Mouse (Mus musculus) bone marrow macrophage, adult 2 months (primary cell): ENCODE measurements around the gene Dnajc22. TPM values are rescaled to one million over a fixed set of nuclear protein-coding genes. Genes with fewer than 3 reads are reported as not detected.

Experiments
- H3K27ac ChIP-seq: 2 replicates; pipeline ENCODE4 v1.5.1; 2012; ENCODE audit warnings: low read depth, low read length; ENCODE audit not compliant: insufficient read depth
- H3K4me1 ChIP-seq: 2 replicates; pipeline ENCODE4 v1.6.1; 2012; ENCODE audit warnings: low read length; ENCODE audit not compliant: control insufficient read depth, insufficient read depth
- H3K4me3 ChIP-seq: 2 replicates; pipeline ENCODE4 v1.5.1; 2012; ENCODE audit warnings: mild to moderate bottlenecking, low read length, moderate library complexity; ENCODE audit not compliant: insufficient read depth
- CTCF ChIP-seq: IDR thresholded peaks from 2 replicates; pipeline ENCODE4 v1.5.1; 2012; ENCODE audit warnings: low read depth, mild to moderate bottlenecking, low read length, moderate library complexity
- POLR2A ChIP-seq: IDR thresholded peaks from 2 replicates; pipeline ENCODE4 v1.6.1; 2012; ENCODE audit warnings: mild to moderate bottlenecking, low read depth, low read length, borderline replicate concordance
- polyA plus RNA-seq: library from polyadenylated mRNA; stranded (reverse); fragments of >200 nt; gene quantifications from 2 replicates; pipeline ENCODE4 v1.2.4, GENCODE M21; 2012; ENCODE audit not compliant: missing spikeins, insufficient read depth, insufficient read length

Gene Dnajc22
- polyA plus RNA-seq, 1 experiment, result not detected

- no peak overlapping the region for H3K27ac ChIP-seq
- peak overlapping the region; percentile 46 for H3K4me3 ChIP-seq
- no peaks in the 10 kb centered on the region for H3K4me1 ChIP-seq
- no peak for TF ChIP-seq POLR2A
- no peak for TF ChIP-seq CTCF
Measured at GRCm38 (mm10) chr15:99096831-99097500, 4.0 kb downstream of the Dnajc22 start.

- no peak for TF ChIP-seq CTCF
- no peak for TF ChIP-seq POLR2A
- Histone ChIP-seq H3K4me1 (no peaks in the 10 kb centered on the region), H3K27ac (no peak overlapping the region), H3K4me3 (peak overlapping the region; percentile 37)
Measured at GRCm38 (mm10) chr15:99097840-99098492, 5.0 kb downstream of the Dnajc22 start.

GRCm38 (mm10) chr15:99098493-99098861, 5.5 kb downstream of the Dnajc22 start:
- TF ChIP-seq CTCF (no peak), POLR2A (no peak)
- Histone ChIP-seq H3K4me3 (peak overlapping the region; percentile 37), H3K27ac (no peak overlapping the region), H3K4me1 (no peaks in the 10 kb centered on the region)

GRCm38 (mm10) chr15:99099139-99099556, 6.2 kb downstream of the Dnajc22 start:
- peak; percentile 97 for TF ChIP-seq CTCF
- no peak for TF ChIP-seq POLR2A
- Histone ChIP-seq H3K4me3 (peak overlapping the region; percentile 9; the same call in 1 of the 2 replicates), H3K4me1 (no peaks in the 10 kb centered on the region), H3K27ac (no peak overlapping the region)

- H3K4me1 ChIP-seq, result no peaks in the 10 kb centered on the region
- H3K27ac ChIP-seq, result no peak overlapping the region
- H3K4me3 ChIP-seq, result no peak overlapping the region
- no peak for TF ChIP-seq POLR2A
- TF ChIP-seq CTCF, result no peak
Measured at GRCm38 (mm10) chr15:99099984-99100383, 7.0 kb downstream of the Dnajc22 start.

- no peak overlapping the region for H3K27ac ChIP-seq
- H3K4me1 ChIP-seq, result peaks cover 5% of the 10 kb centered on the region; the same call in 1 of the 2 replicates
- TF ChIP-seq POLR2A, result no peak
- TF ChIP-seq CTCF, result no peak
- no peak overlapping the region for H3K4me3 ChIP-seq
Measured at GRCm38 (mm10) chr15:99105238-99105637, 12.3 kb downstream of the Dnajc22 start.

GRCm38 (mm10) chr15:99107866-99108265, 14.9 kb downstream of the Dnajc22 start:
- TF ChIP-seq CTCF (no peak), POLR2A (no peak)
- Histone ChIP-seq H3K27ac (no peak overlapping the region), H3K4me1 (peaks cover 6% of the 10 kb centered on the region; the same call in 1 of the 2 replicates), H3K4me3 (no peak overlapping the region)

- Histone ChIP-seq H3K4me1 (peaks cover 5% of the 10 kb centered on the region), H3K4me3 (no peak overlapping the region), H3K27ac (no peak overlapping the region)
- TF ChIP-seq CTCF, result no peak
- no peak for TF ChIP-seq POLR2A
Measured at GRCm38 (mm10) chr15:99111139-99111538, 18.2 kb downstream of the Dnajc22 start.

- Histone ChIP-seq H3K4me1 (peaks cover 10% of the 10 kb centered on the region), H3K4me3 (no peak overlapping the region), H3K27ac (no peak overlapping the region)
- TF ChIP-seq POLR2A (no peak), CTCF (no peak)
Measured at GRCm38 (mm10) chr15:99111809-99112208, 18.8 kb downstream of the Dnajc22 start.

- Histone ChIP-seq H3K27ac (no peak overlapping the region), H3K4me3 (peak overlapping the region; percentile 51), H3K4me1 (peaks cover 11% of the 10 kb centered on the region)
- TF ChIP-seq POLR2A (no peak), CTCF (no peak)
Measured at GRCm38 (mm10) chr15:99112843-99113395, 19.9 kb downstream of the Dnajc22 start.
